Mouse (Mus musculus) NIH3T3 (cell line): ENCODE measurements around the gene Khdrbs2.
"Not testable (repeated sequence)": the region's sequence is repeated elsewhere in the genome, so short reads cannot be mapped to it uniquely, and the experiment has no call there.

ENCODE experiments used
- DNase-seq: peaks from one replicate; pipeline ENCODE4 v3.0.0-alpha.2; 2012; ENCODE audit warnings: low read depth

Gene Khdrbs2

DNA sequence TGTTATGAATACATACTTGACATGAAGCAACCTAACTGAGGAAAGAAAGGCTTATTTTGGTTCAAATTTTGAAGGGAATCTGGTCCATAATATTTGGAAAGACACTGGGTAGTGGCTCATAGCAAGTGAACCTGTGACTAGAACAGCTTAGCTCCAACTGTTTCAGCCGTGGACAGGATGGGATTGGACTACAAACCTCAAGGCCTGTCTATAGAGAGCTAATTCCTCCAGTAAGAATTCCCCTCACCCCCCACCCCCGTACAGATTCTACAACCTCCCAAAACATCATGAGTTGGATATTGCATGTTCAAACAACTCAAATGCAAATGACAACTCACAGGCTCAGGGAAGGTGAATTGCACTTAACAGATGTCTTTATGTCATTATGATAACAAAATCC, 298.5 kb downstream of the Khdrbs2 start:
- no peak for DNase-seq

- DNase-seq, result no peak
These were observed 299.1 kb downstream of the Khdrbs2 start for GRCm38 (mm10) chr1:32471502-32472214.

DNA sequence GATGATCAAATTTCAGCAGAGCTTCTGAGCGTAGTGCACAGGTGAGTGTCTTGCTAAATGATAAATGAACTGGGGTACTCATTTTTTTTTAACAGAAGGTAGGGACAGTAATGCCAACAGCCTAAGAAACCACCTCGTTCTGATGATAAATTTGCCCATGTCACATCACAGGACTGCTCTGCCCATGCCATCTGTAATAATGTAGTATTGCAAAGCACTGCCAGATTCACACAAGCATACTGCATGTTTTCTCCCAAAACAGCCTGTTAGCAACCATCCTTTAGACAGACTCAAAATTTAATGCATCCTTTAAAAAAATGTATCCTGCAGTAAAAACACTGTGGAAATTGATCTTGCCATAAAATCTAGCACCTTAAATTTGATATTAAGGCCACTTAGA, 315.4 kb downstream of the Khdrbs2 start:
- DNase-seq, result no peak

- no peak for DNase-seq
These were observed 330.9 kb downstream of the Khdrbs2 start for GRCm38 (mm10) chr1:32503381-32503780.

DNA sequence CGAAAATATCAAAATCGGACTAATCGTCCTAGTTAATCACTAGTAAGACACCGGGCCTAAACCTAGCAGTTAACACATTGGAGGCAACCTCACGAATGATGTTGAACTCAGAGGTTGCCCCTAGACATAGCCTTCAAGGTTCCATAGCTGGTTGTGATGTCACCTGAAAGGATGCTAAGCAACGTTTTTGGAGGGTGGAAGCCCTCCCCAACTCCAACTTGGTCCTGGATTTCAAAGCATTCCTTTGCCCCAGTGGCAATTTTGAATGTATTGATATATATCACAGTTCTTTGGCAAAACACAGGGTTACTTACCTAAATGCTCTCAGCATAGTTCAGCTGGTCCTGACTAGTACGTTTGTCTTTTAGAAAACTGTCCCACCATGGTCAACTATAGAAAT, 374.7 kb downstream of the Khdrbs2 start, which contains the start of gene Gm5415:
TSS of gene Gm5415 (minus strand) at position 101 of the 400 bp plus-strand sequence.
- not testable (repeated sequence) for DNase-seq

DNA sequence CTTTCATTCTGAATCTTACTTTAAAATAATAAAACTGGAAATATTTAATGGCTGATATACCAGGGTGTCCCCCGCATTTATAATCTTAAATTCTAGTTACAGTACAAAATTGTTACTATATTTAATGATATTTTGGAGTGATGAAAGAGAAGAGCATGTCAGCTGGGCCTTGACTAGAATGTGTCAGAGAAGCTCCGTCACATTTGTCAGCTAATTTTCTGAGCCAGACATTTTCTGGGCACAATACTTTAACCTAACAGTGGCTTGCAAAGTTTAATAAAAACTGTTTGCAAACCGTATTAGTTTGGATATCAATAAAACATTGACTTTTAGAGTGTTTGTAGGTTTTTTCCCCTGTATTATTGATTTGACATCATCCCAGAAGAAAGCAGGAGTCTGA, 380.9 kb downstream of the Khdrbs2 start:
- DNase-seq, result no peak

GRCm38 (mm10) chr1:32553925-32554324, 381.4 kb downstream of the Khdrbs2 start:
- no peak for DNase-seq

DNA sequence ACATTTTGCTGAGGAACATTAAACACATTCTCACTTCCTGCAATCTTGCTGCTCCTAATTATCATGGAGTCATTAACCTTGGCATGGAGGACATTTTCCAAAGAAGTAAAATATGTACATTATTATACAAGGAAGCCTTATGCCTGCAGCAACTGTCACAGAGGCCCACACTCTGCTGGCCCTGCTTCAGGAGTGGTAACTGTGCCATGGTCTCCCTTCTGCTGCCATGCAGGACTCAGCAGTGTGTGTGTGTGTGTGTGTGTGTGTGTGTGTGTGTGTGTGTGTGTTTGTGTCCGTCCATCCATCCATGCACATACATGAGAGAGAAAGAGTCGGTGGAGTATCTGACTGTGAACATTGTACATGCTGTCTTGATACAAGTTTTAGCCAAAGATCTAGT, 396.4 kb downstream of the Khdrbs2 start:
- no peak for DNase-seq

DNA sequence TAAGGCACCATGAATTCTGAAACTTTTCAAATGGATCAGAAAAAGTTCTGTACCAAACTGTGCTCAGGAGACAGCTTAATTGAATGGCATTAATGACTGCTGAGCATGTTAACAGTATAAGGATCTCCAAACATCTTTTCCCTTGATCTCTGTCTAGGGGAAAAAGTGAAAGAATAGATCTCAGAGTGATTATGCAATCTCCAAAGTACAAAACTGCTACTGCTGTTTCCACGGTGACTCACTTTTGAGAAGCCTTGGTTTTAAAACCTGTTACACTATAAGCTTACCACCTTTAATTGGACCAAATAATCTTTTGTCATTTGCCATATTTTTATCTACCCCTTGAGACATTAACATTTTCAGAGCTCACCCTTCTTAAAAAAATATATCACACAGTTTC, 453.5 kb downstream of the Khdrbs2 start:
- no peak for DNase-seq

GRCm38 (mm10) chr1:32632415-32633354, 460.2 kb downstream of the Khdrbs2 start:
- DNase-seq, result no peak

- DNase-seq, result no peak
These were observed 460.9 kb downstream of the Khdrbs2 start for GRCm38 (mm10) chr1:32633404-32633803.

DNA sequence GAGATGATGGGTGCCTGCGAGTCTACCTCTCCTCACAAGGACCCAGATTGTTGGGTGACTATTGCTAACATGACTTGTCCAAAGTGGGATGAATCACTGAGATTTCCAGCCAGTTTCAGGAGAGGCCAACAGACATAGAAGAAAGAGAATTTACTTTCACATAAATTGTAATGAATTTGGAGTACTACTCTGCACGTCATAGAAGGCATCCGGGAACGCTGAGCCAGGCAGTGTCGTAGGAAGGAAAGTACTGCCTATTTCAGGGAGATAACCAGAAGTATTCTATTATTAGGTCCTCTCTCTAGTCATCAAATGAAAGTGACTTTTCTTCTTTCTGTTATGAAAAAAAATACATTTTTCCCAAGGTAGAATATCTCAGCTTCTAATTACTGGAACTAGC, 466.6 kb downstream of the Khdrbs2 start:
- DNase-seq, result no peak

DNA sequence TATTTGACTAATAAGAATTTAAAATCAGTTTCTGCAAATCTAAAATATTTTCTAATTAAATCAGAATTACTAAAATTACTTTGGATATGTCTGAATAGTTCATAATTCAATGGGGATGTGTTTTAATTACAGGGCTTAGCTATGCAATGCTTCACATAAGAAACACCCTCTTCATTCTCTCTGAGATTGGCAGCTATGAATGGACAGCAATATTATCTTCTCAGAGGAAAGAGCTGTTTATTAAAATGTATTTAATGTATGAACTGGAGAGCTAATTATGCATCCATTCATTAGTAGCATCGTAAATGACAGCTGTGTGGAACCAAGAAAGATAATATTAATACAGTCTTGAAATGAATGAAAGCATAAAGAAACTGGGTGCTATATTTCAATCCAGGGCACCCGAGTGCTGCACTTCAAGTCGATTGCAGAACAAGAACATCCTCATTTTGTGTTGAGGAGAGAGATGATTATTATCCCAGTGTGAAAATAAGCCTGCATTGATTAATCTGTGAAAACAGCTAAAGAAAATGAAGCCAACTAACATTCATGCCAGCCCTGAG, 477.2 kb downstream of the Khdrbs2 start:
- DNase-seq, result no peak

DNA sequence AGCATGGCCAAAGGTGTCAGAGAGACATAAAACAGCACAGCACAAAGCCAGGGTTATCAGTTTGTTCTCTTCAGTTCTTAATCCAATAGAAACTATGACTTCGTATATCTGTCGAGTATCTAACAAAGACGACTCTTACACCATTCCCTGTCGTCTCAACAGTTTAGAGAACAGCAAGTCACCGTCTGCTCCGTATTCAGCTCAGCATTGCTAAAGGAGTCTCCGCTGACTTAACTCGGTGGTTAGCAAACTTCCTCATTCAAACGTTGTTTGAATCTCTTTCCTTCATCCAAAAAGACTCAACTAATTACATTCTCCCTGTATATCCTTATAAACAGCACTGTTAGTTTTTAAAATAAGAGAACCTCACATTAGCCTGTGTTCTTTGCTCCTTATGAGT, 521.3 kb downstream of the Khdrbs2 start:
- DNase-seq, result no peak

DNA sequence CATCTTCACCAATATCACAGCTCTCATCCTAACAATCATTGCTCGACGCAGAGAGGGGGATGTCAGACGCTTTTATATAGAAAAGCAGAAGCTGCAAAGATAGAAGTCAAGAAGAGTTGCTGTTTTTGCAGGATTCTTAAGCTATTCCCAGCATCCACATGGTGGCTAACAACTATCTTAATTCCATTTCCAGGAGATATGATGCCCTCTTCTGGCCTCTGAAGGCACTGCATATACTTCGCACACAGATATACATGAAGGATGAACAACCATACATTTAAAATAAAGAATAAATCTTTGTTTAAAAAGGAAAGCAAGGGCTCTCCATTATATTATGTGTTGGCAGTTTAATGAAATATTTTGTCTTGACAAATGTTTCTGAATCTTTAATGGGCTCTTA, 527.6 kb downstream of the Khdrbs2 start:
- DNase-seq, result no peak

GRCm38 (mm10) chr1:32701267-32701666, 528.8 kb downstream of the Khdrbs2 start:
- no peak for DNase-seq
